Mouse (Mus musculus) liver, adult 2 months (tissue): Measurements from ENCODE around the gene Gm10053.

ENCODE experiments used
- CTCF ChIP-seq: fragments of 200-500 bp; IDR thresholded peaks from 2 replicates; pipeline ENCODE4 v1.5.1; 2011; ENCODE audit warnings: low read depth, low read length, control low read depth
- POLR2A ChIP-seq: fragments of 200-500 bp; IDR thresholded peaks from 2 replicates; pipeline ENCODE4 v1.6.1; 2011; ENCODE audit warnings: low read length, control low read depth; ENCODE audit not compliant: insufficient read depth; ENCODE audit errors: extremely low read depth

GRCm38 (mm10) chr19:24842080-24842479 lies 33.4 kb upstream of the Gm10053 start:
- TF ChIP-seq CTCF (no peak), POLR2A (no peak)
